Mouse (Mus musculus) urinary bladder, postnatal 14 days (tissue): ENCODE results near the gene Pik3c2b.
"Not testable (repeated sequence)": the region's sequence is repeated elsewhere in the genome, so short reads cannot be mapped to it uniquely, and the experiment has no call there.

Experiments used
- DNase-seq: peaks from one replicate; pipeline ENCODE4 v3.0.0; 2021; ENCODE audit warnings: low spot score

Gene Pik3c2b

DNA sequence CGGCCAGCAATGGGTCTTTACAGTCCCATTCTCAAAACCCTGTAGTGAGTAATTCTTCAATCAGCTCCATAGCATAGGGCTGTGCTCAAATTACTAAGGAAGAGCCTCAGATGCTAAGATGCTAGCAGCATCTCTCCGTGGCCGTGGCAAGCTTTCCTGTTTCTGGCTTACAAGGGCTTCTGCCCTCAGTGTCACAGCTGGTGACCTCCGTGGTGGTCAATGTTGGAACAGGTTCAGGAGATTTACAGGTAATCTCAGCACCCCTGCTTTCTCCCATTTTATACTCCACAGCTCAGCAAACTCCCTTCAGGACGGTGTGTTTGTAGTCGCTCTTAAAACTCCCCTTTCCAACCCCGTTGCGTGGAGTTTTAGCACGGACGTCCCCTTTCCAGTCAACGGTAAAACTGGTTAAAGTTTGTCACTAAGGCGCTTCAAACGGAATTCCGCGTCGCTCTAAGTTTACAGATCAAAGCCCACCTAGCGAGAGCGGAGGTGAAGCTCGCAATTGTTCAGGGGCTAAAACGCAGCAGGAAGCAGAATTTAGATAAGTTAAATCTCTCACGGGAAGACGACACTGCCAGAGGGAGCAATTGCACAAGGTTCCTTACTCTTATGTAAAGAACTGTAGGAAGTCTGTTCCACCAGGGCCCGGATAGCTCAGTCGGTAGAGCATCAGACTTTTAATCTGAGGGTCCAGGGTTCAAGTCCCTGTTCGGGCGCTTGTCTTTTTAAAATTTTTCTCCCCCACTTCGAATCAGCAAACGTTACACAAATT, 12.0 kb upstream of the Pik3c2b start:
- peak; percentile 65 for DNase-seq

DNA sequence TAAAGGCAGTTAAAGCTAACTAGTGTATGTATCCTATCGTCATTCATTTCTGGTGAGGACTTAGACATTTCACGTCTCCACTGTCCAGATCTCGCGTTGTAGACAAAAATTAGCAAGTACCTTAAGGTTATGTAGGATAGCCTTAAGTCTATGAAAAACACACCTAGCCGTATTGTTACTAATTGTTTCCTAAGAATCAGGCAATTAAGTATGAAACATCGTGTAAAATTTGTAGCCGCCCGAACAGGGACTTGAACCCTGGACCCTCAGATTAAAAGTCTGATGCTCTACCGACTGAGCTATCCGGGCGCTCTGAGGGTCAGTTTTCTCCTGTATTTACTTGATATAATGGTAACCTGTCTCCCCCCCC, 11.4 kb upstream of the Pik3c2b start:
- peak; percentile 42 for DNase-seq

DNA sequence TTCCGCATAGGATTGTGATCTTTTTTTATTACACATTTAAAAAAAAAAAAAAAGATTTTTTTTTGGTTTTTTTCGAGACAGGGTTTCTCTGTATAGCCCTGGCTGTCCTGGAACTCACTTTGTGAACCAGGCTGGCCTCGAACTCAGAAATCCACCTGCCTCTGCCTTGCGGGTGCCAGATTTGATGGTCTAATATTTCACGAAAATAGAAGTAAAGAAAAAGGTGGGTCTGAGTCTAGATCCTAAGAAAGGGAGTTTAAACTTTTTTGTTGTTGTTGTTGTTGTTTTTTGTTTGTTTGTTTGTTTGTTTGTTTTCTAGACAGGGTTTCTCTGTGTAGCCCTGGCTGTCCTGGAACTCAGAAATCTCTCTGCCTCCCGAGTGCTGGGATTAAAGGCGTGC, 10.8 kb upstream of the Pik3c2b start:
- not testable (repeated sequence) for DNase-seq

DNA sequence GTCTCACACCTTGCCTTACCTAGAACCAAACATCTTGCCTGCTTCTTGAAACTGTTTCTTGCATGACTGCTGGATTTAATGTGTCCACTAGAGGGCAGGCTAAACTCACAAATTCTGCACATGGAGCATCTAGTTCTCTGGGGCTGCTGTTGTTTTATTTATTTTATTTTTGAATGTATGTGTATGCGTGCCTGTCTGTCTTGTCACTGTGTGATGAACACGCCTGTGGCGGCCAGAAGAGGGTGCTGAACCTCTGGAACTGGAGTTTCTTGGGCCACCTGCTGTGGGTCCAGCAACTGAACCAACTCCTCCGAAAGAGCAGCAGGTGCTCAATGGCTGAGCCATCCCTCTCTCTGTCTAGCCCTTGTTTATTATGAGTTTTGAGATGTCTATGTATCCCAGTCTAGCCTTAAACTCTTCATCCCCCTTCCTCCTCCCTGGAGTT, 5.9 kb upstream of the Pik3c2b start:
- peak; percentile 50 for DNase-seq

DNA sequence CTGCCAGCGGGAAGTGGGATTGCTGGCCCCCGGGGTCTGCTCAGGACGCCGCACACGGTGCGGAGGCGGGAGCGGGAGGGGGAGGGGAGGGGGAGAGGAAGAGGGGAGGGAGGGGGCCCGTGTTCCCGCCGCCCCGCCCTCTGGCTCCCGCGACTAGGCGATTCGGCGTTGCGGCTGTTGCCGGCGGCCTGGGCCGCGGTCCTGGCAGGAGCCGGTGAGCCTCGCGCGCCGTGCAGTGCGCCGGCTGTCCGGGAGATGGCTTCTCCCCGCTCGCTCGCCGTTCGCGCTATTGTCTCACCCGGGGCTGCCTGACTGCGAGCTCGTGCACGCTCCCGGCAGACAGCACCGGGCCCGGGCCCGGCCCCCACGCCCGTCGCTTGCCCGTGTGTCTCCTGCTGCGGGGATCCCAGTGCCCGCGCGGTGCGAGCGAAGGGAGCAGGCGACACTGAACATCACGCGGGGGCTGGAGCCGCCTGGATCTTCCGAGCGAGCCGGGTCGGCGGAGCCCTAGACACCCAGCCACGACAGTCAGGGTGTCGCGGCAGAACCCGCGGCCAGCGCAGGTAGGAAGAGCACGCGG, 484 bp downstream of the Pik3c2b start:
- peak; percentile 80 for DNase-seq

DNA sequence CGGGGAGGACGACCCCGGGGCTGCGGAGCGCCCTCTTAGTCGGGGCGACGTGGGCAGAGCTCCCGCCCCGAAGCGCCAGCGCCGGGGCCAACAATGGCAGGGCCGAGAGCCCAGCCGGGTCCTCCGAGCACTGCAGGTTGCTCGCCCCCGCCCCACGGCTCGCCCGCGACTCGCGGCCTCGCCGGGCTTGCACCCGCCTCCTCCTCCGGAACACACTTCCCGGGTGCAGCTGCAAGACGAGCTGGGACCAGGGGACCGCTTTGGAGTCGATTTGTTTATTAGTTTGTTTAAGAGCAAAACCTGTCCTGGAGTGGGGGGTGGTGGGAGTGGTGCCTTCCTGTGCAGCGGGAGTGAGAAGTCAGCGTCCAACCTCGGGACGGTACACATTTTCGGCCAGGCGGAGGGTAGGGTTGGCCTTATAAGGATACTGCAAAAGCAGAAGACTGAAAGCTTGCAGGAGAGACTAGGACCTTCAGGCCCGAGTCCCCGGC, 1.0 kb downstream of the Pik3c2b start:
- peak; percentile 38 for DNase-seq

DNA sequence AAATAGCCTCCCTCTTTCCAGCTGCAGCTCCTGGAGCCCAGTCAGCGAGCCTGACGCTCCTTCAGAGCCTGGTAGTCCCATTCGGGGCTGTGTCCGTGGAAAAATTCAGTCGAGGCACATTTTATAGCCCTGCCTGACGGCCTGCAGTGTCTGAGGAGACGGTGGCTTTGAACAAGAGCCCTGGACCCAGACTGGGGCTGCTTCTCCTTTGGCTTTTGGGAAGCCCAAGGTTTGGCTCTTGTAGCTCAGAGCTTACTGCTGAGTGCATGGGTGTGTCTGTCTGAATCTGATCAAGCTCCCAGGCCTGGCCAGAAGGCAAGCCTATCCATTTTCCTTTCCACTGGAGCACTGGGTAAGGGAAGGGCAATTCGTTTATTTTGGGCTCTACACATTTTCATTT, 2.1 kb downstream of the Pik3c2b start:
- peak; percentile 27 for DNase-seq

DNA sequence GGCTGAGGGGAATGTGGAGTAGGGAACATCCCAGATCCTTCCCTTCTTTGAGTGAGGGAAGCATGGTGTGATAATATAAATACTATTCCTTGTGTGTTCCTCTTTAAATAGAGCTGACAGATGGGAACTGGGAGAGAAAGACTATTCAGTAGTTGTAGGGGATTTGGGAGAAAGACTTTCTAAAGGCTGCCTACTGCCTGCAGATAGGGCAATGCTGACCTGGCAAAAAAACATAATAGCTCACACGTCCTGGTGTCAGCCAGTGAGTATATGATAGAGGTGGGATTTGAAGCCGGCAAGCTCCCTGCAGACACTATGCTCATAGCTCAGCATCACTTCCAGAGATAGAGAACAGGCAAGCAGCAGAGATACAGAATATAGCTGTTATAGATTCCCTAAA, 3.2 kb downstream of the Pik3c2b start:
- DNase-seq, result no peak

DNA sequence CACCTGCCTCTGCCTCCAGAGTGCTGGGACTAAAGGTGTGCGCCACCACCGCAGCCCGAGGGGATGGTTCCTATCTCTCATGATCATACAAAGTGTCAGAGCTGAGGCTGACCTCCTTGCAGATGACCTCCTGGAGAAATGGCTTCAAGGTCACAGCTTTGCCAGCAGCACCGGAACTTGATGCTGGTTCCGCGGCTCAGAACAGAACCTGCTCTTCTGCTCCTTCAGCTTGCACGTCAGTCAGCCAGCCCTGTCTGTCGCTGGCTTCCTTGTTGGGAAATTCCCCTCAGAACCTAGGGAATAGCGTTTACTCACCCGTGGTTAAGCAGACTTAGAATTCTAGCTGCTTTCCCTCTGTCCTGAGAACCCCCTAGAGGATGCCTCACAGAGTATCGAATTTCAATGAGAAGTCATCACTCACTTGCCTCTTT, 4.5 kb downstream of the Pik3c2b start:
- DNase-seq, result no peak

DNA sequence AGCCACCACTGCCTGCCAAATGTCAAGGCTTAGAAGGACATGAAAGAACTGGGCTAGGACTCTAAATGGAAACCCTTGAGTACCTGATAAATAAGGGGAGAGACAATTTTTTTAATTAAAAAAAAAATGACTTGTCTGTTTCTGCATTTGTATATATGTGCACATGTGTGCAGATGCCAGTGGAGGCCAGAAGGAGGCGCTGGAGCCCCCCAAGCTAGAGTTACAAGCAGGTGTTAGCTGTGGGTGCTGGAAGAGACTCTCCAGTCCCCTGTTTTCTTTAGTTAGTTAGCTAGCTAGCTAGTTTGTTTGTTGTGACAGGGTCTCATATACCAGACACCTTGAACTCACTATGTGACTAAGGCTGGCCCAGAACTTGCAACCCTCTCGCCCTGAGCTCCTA, 6.4 kb downstream of the Pik3c2b start:
- DNase-seq, result no peak

DNA sequence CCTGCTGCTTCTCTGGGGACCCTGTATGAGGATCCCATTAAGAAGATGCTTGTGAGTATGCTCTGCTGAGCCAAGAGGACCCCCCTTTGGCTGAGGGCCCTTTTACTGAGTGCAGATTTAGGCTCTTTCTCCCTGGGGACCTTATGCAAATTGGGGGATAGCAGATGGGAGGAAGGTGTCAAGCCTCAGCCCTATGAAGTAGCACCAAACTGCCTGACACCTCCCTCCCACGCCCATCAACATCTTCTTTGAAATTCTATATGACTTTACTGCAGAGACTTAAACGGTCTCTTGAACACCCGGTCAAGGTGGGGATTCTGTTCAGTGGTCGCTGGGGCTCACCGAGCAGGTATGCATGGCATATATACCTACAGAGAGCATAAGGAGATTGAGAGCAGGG, 7.6 kb downstream of the Pik3c2b start:
- DNase-seq, result no peak

DNA sequence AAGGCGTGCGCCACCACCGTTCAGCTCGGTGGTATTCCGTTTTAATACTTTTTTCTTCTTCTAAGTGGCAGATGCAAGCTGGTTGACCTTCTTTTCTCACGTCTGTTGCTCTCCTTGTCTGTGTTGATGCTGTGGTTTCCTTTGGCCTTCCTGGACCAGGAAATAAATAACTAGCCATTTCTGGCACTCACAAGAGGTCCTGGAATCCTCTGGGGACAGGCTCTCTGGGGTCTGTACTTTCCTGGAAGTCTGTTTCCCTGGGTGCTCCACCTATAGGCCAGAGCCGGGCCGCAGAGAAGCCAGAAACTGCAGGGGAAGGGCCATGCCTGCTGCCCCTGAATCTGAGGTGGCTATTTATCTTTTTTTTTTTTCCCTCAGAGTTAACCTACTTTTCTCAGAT, 8.9 kb downstream of the Pik3c2b start:
- no peak for DNase-seq

DNA sequence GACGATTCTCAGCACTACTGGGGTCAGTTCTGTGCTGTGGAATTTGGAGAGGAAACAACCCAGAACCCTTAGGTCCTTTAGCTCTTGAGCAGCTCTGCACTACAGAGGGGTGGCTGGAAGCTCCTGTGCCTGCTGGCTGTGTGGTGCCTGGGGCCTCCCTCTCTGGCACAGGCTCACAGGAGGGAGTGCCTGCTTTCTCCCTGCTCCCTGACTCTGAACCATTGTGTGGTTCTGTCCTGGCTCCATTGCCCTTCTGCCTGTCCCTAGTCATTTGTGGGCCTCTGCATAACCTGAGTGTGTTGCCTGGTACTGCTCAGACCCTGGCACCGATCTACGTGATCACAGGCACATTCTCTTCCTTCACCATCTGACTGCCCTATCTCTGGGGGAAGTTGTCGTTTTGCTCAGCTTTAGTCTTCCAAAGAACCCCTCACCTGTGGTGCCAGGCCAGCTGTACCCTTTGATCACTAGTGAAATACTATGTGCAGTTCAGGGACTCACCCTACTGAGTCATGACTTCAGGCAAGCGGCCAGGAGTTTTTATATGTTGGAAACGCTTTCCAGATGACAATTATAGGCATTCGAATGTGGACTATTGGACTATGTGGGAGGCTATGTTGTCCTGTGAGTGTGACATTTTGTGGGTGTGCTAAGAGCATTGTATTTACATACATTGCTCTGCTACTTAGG, 12.0 kb downstream of the Pik3c2b start:
- DNase-seq, result peak; percentile 64

DNA sequence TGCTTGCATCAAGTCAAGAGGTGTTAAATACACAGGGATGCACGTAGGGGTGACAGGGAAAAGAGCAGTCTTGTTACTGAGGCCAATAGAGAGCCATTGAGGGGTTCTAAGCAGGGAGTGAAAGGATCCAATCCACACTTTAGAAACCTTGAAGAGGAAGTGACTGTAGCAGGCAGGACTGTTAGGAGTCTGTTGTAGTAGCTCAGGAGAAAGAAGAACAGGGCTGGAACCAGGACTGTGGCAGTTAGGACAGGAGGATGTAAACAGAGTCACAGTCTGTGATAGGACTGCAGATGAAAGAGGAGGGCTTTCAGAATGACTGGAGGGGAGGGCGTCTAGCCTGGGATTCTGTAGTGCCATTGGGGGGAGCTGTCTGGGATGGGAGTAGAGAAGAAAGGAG, 14.1 kb downstream of the Pik3c2b start:
- no peak for DNase-seq

DNA sequence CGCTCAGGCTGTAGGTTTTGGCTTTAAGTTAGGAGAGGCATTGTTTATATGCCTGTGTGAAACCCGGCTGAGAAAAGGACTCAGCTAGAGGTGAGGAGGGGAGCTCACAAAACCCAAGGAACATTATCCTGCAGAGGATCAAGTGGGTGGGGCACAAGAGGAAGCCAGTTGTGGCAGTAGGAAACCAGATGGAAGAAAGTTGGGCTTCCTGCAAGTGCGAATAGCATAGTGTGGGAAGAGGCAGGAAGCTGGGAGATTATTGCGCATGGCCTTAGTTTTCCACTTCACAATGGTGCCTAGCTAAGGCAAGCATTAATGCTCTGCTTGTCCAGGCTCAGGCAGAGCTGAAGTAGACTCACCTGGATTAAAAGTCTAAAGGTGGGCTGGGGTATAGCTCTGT, 15.2 kb downstream of the Pik3c2b start:
- no peak for DNase-seq

DNA sequence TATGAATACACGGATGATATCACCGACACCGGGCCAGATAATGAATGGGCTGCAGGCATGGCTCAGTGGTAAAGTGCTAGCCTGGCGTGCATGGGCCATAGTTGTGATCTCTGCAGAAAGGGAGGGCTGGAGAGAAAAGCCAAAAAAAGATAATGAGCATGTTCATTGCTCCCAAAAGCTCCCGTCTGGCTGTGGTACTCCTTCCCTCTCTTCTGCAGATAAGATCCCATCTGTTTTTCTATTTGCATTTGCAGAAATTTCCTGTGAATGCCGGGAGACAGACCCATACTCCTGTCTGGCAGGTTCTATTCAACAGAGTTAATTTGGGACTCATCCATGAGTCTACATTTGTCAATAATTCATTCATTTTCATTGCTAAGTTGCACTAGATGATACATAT, 17.7 kb downstream of the Pik3c2b start:
- DNase-seq, result no peak

DNA sequence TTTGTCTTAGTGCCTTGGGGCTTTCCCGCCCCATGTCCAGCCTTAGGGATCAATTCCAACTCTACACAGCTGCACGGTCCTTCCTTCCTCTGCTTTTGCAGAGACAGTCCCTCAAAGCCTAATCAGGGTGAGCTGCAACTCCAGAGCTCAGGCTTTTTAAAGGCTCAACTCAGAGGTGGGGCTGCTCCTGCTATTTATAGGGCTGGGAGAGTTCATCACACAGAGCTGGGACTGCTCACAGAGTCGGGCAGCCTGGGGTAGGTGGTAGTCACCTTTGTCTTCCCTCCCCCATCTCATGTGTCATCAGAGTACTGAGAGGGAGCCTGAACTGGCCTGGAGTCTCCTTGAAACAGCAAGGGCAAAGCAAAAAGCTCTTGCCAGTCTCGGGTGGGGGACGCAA, 22.8 kb downstream of the Pik3c2b start:
- no peak for DNase-seq

DNA sequence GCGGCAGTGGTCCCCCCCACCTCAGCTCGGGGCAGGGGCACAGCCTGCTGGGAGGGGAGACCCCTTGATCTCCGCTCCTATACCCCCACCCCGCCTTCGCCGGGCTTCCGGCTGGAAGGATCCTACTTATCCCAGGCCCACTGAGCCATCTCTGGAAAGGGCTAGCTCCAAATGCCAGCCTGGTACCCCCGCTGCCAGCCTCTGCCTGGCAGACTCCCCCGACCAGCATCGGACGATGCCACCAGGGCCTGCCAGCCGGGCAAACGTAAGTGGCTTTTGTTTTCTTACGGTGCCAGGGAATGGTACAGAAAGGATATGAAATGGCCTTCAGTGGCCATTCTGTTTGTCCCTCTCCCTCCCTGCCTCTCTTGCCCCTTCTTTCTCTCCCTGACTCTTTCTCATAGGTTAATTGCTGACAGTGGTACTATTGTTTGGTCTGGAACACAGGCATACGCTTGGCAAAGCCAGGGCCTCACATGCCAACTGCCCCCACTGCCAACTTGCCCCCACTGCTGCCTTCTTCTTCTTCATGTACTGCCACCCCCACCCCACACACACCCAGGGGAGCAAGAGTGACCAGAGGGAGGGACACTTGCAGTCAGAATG, 23.3 kb downstream of the Pik3c2b start:
- DNase-seq, result no peak

DNA sequence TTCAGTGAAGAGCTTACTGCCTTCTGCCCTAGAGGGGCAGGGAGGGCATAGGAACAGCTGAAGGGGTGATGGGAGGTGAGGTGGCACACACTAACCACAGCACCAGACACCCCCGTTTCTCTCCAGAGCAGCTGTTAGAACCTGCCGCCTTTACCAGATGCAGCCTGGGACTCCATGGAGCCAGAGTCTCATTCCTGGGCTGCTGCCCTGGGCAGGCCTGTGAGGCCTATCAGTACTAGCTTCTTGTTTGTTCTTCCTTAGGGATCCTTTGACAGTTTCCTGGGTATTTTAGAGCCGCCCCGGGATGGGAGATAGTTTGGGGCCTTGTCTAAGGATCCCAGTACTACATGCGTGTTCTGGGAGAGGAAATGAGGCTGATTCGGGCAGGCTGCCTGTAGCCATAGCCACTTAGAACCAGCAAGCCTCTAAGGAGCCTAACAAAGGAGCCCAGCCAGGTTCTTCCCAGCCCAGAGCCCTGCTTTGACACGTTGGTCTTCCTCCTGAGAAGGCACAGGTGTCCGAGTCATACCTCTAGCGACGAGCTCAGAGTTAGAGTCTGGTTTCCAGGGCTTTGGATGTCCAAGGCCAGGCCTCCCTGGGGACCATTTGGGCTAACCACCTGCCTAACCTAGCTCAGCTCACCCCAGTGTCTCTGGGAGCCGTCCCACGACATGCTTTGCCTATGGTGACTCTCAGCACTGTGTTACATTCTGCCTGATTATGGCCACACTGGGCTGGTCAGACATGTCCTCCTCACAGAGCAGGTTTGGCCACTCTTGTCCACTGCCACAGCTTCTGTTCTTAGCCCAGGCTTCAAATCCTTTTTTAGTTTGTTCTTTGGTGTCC, 24.0 kb downstream of the Pik3c2b start:
- DNase-seq, result peak; percentile 46

DNA sequence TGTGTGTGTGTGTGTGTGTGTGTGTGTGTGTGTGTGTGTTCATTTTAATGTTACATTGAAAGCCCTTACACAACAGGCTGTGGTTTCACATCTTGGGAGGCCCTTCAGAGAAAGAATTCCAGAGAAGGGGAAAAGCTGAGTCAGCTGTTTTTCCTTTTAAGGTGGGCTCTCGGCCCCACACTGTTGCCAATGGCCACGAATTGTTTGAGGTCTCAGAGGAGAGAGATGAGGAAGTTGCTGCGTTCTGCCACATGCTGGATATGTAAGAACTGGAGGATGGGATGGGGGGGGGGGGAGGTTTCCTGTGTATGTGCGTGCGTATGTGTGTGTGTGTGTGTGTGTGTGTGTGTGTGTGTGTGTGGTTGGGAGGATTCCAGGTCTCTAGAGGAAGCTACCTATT, 24.7 kb downstream of the Pik3c2b start:
- no peak for DNase-seq

DNA sequence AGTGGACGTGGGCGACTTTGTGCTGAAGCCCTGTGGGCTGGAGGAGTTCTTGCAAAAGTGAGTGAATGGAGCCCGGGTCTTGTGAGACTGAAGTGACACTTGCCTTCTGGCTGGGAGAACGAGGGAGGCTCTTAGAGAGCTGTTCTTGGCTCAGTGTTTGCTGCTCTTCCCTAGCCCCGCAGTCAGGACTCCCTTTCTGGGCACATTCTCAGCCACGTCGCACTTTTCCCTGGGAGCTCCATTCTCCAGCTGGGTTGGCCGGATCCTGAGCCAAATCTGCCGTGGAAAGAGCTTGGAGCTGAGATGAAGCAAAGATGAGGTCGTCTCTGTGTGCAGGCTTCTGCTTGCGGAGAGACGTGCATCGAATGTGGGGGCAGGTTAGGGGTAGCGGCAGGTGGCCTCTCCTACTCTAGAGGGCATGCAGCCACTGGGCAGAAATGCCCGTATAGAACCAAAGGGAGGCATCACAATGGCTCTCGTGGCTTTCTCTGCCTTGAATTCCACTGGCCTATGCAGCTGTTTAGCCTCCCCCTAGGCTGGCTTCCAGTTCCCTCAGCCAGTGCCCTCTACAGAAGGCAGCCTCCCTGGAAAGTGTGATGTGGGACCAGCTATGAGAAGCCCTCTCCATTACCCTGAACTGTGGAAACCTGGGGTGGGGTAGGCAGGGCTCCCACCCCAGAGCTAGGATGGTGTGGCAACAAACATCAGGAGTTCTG, 26.4 kb downstream of the Pik3c2b start:
- DNase-seq, result peak; percentile 69
